Mouse (Mus musculus): ENCODE results near the gene Tarbp1.

The Tarbp1 gene

DNA sequence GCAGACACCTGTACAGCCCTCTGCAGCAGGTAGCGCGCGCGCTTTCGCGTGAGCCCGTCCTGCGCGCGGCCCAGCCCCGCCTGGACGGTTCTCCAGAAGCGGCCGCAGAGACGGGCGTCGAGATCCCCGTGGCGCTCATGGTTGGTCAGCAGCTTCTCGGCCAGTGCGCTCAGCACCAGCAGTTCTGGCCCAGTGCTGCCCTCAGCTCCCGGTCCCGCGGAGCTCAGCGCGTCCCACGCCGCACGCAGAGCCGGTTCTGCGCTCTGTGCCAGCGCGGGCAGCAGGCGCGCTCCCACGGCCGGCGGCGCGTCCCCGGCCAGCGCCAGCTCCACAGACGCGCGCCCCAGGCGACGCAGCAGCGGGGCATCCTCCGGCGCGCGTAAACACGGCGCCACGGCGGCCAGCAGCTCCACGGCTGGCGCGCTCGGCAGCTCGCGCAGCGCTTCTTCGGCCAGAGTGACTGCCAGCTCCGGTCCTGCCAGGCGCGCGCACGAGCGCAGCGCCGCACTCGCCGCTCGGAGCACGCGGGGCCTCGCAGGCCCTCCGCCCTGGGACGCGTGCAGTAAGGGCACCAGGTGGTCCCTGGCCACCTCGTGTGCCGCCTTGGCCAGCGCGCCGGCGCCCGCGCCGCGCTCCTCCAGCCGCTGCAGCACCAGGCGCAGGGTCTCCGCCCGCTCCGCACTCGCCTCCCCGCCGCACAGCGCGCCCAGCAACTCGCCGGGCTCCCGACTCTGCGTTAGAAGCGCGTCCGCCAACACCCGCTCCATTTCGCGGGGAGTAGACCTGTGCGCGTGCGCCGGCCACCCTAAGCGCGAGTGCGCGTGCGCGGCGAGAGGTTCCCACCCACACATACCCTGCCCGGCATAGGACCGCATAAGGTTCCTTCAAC is at the start of gene Tarbp1:
Gene Tarbp1 (minus strand): TSS at position 767 of the 889 bp plus-strand sequence.
- DNase-seq (ENCODE audit: low read depth, low spot score): peak; percentile 88

DNA sequence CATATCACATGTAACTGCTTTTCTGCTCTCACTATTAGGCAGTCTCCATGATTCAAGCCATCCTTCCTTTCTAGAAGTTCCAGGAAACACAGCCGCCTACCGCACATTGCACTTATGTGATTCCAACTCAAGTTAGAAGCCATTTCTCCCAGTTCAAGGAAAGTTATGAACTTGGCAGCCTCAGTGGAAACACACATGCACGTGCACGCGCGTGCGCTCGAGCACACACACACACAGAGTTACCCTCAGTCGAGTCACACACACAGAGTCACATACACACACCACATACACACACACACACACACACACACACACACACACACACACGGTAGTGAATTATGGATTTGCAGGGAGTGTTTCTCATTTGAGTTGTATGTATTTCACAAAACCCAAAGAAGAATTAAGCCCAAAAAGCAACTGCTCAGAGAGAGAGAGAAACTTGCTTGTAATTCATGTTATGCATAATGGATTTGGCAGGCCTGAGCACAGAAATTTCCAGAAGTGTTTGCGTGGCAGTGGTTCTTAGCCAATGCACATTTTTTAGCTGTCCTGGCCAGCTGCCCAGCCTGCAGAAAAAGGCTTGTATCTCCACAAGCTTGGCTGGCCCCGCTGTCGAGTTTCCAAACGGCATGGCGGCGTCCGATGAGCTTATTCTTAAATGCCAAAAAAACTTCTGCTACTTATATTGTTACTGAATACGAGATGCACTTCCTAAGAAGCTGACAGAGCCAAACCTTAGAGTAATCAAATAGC is 49.5 kb upstream of the Tarbp1 start:
- no peak for DNase-seq (ENCODE audit: low read depth, low spot score)

DNA sequence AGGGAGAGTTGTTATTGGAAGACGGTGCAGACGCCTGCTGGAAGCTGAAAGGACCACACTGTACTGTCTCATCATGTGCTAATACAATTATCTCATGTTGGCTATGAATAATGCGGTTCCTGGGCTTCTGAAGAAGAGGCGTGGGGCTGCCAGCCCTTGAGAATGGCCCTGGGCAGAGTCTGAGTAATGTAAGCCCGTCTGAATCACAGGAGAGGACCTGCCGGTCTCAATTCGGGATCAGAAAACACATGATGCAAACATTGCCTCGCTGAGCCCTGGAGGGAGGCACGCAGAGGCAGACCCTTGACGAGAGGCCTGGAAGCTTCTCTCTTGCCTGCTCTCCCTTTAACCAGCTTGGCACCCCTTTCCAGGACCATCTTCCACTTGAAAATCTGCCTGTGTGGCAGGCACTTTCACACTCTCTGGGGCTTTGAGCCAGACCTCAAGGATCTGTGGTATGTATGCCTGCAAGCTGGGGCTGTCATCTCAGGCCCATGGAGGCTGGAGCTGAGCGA is 48.3 kb upstream of the Tarbp1 start:
- DNase-seq (ENCODE audit: low read depth, low spot score): no peak

DNA sequence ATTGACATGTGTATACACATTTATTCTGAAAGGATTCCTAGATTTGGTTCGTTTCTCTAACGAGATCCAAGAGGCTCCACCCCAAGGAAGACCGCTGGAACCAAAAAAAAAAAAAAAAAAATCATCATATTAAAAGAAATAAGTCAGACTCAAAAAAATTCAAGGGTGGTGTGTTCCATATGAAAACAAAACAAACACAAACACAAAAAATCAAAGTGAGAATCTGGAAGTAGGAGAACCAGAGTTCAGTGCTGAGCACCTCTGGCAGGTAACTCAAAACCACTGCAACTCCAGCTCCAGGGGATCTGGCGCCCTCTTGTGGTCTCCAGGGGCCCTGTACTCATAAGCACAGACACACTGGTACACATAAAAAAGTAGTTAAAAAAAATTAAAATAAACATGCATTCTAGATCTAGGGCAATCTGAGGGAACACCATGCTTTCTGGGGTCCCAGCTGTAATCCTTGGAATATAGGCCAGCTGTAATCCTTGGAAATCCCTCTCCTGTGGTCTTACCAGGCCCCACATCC is 44.6 kb upstream of the Tarbp1 start:
- no peak for DNase-seq (ENCODE audit: low read depth, low spot score)

DNA sequence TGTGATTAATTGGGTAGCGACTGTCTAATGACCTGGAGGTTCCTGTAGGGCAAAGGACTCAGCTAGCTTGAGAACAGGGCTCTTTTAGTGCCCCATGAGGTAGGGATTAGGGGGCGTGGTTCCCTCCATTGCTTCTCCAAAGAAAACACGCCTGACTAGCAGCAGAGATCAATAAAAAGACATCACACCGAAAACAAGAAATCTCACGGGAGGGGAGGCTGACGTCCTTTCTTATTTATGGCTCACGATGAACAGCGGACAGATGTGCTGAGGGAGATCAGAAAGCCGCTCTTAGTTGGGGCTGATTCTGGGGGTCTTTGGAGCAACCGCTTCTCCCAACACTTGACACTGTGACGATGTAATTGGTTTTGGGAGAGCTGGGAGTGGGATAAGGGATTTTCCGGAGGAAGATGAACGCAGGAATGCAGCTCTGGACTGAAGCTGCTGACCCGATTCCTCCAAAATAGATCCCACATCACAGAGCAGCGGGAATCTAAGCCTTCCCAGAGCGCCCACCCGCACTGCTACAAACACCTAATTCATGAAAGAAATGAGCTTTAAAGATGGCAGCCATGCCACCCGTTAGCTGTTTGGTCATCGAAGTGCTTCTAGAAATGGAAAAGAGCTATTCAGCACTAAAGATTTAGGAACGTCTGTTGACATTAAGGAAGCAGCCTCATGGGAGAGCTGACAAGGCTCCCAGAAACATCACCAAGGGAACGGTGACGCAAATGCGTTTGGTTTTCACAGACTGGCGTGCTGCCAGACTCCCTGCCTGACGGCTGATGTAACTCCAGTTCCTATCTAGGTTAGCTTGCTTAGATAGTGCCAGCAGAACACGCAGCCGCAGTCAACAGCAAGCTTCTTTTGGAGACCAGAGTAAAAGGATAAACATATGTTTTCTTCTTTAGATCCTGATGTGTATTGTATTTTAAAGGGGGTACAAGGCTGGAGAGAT is 42.0 kb upstream of the Tarbp1 start:
- no peak for DNase-seq (ENCODE audit: low read depth, low spot score)

DNA sequence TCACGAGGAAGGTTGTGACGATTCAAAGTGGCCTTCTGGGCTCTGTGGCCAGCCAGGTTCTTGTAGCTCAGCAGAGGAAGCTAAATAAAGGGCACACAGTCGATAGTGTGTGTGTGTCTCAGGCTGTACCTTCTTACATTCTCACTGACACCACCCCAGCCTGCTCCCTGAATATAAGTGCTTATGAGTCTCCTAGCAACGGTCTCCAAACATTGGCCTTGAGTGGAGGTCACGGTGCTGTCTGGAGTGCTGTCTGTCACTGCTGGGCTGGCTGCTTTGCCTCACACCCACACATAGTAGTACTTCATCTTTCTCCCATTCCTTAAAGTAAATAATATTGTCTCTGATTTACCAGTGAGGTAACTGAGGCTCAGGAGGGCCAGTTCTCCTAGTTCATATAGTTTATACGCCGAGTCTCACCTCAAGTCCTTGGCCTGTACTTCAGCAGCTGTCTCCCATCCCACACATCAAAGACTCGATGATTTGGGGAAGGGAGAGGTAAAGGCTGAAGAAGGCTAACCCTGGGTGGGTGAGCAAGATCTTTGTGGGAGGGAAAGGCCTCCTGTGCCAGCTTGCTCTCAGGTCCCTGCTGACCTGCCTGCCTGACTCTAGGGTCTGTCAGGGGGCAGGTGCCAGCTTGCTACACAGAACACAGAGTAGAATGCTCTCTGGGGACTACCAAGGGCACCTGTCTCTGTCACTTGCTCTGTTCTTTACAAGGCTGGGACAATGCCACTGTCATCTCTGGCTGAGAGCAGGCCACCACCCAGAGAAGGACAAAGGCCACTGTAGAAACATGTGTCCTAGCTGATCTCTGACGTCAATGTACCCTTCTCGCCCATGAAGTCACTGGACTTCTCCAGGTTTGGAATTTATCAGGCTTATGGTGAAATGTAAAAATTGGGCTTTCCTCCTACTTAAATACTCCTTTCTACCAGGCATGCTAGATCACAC is 39.4 kb upstream of the Tarbp1 start:
- no peak for DNase-seq (ENCODE audit: low read depth, low spot score)

DNA sequence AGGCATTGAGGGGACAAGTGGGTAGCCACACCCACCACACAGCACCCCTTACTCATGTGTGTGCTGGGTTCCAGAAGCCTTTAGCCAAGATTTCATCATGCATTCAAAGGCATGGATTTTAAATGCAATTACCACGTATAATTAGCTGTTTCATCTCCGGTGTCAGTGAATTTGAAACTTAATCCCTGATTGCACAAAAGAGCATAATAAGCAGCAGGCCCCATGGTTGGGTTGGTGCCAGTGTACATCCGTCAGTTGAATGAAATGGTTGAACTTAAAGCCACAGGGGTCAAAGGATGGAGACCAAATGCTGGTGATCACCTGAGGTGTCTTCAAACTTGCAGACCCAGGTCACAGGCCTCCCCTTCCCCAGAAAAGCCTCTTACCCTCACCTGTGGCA is 36.0 kb upstream of the Tarbp1 start:
- DNase-seq (ENCODE audit: low read depth, low spot score): no peak

DNA sequence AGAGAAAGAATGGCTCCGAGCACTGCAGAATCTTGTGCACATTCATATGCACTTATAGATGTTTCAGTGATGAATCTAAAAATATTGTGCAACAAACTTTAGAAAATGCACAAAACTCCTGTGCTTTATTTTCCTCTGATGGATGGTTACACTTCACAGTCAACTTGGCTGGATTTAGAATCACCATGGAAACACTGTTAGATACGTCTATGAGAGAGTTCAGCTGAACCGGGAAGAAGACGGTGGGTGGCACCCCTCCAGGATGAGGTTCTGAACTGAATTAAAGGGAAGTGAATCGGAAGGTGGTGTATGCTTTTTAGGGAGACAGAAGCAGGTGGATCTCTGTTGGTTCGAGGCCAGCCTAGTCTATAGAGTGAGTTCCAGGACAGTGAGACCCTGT is 34.8 kb upstream of the Tarbp1 start:
- DNase-seq (ENCODE audit: low read depth, low spot score): no peak

DNA sequence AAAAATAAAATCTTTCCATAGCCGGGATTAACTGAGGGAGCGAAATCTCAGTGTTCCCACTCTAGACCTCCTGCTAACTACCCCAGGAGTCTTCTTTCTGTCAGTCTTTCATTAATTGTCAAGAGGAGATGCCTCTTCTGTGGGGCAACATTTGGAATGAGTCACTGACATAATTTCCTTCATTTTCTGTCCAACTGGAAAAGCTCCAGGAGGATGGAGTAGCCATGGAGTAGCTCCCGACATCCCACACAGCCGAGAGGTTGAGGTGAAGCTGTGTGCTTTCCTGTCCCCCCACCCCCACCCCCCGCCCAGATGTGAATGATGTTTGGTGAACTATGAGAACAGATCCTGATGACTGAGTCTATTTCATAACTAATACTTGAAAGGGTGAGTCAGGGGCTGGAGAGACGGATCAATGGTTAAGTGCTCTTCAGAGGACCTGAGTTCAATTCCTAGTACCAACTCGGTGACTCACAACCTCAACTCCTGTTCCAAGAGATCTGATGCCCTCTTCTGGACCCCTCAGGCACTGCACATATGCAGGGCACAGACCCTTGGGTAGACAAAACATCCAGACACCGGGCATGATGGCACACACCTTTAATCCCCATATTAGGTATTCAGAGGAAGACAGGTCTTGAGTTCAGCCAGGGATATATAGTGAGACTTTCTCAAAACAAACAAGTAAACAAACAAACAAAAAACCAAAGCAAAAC is 34.2 kb upstream of the Tarbp1 start:
- no peak for DNase-seq (ENCODE audit: low read depth, low spot score)

DNA sequence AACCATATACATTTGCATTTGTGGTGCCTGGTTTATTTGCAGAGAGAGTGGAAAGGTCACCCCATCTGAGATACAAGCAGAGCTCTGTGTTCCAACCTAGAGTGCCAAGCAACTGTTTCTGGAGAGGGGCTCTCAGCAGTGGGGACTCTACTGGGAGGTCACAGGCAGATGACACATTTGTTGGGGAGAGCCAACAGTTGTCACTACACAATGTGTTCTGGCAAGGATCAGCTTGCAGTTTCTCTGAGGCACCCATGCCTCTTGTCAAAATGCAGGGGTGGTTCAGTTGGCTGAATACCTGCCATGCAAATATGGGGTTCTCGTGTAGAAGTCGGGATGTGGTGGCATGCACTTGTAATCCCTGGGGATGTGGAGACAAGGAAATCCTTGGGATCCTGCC is 33.4 kb upstream of the Tarbp1 start:
- no peak for DNase-seq (ENCODE audit: low read depth, low spot score)

DNA sequence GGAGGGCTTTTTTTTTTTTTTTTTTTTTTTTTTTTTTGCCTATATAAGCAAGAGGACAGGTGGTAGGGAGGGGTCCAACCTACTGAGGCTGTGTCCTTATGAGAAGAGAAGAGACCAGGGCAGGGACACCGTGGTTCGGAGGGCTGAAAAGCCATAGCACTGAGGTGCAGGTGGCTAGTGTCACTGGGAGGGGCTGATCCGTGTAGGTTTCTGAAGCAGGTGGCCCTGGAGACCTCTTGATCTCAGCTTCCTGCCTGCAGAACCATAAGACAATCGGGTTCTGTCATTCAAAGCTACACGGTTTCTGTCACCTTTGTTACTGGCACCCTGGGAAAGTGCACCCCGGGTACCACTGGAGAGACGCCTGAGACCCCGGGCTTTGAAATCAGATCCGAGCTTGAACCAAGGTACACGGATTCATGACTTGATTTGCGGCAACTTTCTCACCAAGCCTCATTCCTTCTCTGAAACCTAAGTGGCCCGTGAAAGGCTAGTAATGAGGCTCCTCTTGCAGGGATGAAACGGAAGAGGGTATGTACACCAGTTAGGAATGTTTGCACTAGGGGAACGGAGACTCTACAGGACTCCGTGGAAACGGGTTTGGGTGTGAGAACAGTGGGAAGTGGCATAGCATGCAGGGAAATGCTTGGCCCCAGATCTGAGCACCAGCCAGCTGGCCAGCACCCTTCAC is 29.8 kb upstream of the Tarbp1 start:
- no peak for DNase-seq (ENCODE audit: low read depth, low spot score)

DNA sequence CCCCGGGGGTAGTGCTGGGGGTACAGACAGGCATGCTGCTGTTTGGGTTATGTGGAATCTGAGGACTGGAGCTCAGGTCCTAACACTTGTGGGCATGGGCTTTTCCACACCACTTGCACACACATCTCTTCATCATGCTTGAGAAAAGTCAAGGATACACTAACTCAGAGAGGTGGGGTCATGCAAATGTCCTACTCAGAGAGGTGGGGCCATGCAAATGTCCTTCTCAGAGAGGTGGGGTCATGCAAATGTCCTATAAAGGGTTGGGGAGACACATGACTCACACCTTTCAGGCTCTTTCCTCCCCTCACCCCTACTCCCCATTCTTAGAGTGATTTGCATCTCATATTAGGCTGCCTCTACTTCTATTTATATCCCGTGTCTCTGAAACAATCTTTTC is 27.9 kb upstream of the Tarbp1 start:
- DNase-seq (ENCODE audit: low read depth, low spot score): no peak

DNA sequence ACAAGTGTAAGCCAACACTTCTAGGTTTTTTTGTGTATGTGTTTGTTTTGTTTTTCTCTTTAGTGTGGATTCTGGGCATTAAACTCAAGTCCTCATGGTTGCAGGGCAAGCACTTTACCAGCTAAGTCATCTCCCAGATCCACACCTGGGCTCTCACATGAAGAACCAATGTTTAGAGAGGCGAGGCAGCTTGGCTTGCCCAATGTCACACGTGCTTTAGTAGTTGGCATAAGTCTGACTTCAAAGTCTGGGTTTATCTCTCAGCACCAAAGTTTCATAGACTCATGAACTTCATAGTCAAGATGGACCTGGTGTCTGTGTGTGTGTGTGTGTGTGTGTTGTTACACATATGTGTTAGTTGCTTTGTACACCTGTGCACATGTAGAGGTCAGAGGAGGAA is 24.5 kb upstream of the Tarbp1 start:
- no peak for DNase-seq (ENCODE audit: low read depth, low spot score)

DNA sequence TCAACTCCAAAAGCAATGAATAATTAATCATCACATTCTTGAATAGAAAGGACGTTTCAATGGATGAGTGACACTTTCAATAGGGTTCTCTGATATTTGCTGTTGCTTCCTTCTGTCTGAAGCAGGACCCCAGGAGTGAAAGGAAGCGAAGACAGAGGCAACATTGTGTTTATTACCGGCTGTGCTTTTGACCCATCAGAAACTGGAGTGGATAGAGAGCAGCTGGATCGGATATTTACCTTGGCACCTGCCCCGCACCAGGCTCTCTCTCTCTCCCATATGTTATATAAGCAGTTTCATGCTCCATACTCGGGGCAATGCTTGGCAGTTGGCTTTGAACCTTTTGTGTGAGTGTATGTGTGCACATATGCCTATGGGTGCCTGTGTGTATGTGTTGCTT is 23.6 kb upstream of the Tarbp1 start:
- no peak for DNase-seq (ENCODE audit: low read depth, low spot score)

DNA sequence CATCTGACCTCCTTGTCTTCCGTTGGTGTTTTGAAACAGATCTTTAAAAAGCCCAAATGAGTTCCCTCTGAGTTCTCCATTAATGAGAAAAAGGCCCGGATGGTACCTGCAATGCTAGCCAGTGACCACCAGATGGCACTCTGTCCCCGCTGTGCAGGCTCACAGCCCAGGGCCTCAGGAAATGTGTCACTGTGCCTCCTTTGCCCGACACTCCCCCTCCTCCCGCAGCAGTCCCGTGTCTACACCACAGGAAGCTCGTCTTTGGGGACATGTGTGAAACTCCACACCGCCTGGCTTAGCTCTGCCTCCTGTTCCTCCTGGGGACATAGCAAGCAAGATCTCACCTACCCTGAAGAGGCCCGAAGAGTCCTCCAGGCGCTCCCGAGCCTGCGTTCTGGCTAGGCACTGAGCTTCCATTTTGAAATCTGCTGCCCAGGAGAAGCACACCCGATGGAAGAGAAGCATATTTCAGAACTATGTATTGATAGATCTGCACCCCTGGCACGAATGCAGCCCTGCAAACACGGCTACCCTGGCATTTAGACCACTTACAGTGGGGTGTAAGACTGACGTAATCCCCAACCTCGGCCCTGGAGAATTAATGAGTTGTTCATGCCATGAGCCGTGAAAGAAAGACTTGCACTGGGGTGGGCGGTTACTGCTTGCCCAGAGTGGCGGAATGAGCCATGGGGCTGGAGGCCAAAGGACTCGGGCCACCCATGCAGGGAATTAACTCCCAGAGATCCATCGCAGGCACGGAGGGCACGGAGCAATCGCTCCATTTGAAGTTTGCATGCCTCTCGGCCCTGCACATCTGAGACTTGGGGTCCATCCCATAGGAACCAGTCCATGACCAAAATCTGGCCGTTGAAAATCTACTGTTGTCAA is 22.9 kb upstream of the Tarbp1 start:
- no peak for DNase-seq (ENCODE audit: low read depth, low spot score)

DNA sequence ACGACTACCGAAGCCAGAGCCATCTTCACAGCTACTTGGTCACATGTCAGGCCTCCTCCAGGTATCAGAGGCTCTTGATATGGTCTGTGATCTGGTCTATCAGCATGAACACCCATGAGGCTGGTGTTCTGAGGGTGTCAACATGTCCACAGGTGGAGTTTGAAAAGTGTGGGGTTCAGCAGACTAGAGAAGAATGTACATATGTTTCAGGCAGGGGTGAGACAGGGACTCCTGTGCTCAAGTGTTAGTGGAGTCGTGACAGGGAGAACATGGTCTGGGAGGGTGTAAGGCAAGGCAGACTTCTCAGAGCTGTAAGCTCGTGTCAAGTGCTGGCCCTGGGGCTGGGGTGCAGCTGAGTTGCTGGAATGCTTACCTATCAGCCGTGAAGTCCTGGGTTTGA is 22.1 kb upstream of the Tarbp1 start:
- DNase-seq (ENCODE audit: low read depth, low spot score): no peak

DNA sequence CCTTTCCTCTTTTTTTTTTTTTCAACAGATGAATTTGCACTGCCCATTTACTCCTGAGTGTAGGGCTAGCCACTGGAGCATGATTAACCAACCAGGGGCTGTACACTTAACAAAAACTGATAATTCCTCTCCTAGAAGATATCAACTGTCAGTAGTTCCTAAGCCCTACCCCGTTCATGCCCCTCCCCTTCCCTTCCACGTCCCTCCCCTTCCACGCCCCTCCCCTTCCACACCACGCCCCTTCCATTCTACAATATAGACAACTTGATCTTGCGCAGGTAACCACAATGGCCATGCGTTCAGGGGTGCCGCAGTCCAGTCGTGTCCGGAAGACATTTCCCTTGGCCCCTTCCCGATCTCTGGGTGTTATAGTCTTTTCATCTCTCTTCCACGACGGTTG is 20.6 kb upstream of the Tarbp1 start:
- no peak for DNase-seq (ENCODE audit: low read depth, low spot score)

Data from WW6 (cell line).